Mouse (Mus musculus) layer of hippocampus, adult 18-20 months (tissue): ENCODE data around the gene Fam50a. TPM values are rescaled to one million over a fixed set of nuclear protein-coding genes. Genes with fewer than 3 reads are reported as not detected.
"Not testable (repeated sequence)": the region's sequence is repeated elsewhere in the genome, so short reads cannot be mapped to it uniquely, and the experiment has no call there.

Source experiments
- DNase-seq, 2 experiments: peaks; one replicate each; pipeline ENCODE4 v3.0.0; 2022; ENCODE audit warnings: low spot score in 2 of 2
- microRNA-seq, 2 experiments: library from miRNA; unstranded; fragments of <30 nt; microRNA quantifications; one replicate each; pipeline ENCODE4 v1.2.0; 2021
- total RNA-seq, 2 experiments: library from RNA; stranded (reverse); gene quantifications; 2 replicates each; pipeline ENCODE4 v1.2.3; 2021

The Fam50a gene
- total RNA-seq, 2 experiments from 2014 or later: 24.6 to 30.3 TPM

- DNase-seq: no peak
These were observed 16.4 kb downstream of the Fam50a start for GRCm38 (mm10) chrX:74329215-74329671.

DNA sequence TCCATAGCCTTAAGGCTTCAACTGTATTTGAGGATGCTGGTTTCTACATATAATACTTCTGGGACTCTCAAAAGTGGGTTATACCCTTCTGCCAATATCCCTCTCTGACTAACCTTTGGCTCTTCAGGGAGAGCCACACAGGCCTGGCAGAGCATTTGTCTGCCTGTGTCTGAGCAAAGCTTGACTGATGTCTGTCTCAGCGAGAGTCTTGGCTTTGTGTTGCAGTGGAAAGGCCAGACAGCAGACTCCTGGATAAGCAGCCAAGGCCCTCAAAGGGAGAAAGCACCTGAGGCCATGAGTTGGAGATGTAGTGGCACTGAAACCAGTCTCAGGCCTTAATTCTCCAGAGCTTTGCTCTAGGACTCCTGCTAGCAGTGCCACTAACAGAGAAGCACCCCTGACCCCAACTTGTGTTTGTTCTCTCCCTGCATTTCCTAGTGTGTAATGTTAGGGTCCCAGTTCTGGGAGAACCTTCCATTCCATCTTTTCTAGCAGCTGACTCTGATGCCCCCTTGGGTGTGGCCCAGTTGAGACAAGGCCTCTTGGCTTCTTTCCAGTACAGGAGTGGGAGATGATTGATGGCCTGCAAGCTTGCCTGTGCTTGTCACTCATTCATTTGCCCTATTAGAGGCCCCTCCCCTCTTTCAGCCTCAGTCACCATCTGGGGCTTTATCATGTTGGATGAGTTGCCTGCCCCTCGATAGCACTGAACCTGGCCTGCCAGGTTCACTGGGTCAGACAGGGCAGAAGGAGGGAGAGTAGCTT lies 17.5 kb downstream of the Fam50a start:
- no peak for DNase-seq

- DNase-seq: no peak
These were observed 40.0 kb downstream of the Fam50a start for GRCm38 (mm10) chrX:74352645-74353466.

DNA sequence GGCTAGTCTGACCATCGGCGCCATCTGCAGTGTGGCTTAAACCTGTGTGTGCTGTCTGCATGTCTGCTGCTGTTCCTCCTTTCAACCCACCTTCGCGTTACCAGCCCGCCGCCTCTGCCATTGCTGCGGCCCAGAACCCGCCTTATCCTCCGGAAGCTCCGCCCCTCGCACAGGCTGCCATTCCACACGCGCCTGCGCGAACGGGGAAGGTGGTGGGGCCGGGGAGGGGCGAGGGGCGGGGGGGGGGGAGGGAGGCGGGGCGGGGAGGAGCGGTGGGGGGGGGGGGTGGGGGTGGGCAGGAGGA lies 40.6 kb downstream of the Fam50a start, which contains the start of gene Lage3:
TSS of gene Lage3 (minus strand) at position 152 of the 304 bp plus-strand sequence.
- peak; percentile 67 to 79 for DNase-seq

DNA sequence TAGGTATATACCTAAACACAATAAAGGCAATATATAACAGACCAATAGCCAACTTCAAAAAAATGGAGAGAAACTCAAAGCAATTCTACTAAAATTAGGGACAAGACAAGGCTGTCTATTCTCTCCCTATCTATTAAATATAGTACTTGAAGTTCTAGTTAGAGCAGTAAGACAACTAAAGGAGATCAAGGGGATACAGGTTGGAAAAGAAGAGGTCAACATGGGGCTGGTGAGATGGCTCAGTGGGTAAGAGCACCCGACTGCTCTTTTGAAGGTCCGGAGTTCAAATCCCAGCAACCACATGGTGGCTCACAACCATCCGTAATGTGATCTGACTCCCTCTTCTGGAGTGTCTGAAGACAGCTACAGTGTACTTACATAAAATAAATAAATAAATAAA lies 44.2 kb downstream of the Fam50a start:
- not testable (repeated sequence) for DNase-seq

GRCm38 (mm10) chrX:74359171-74359570 lies 46.3 kb downstream of the Fam50a start:
- DNase-seq: no peak

DNA sequence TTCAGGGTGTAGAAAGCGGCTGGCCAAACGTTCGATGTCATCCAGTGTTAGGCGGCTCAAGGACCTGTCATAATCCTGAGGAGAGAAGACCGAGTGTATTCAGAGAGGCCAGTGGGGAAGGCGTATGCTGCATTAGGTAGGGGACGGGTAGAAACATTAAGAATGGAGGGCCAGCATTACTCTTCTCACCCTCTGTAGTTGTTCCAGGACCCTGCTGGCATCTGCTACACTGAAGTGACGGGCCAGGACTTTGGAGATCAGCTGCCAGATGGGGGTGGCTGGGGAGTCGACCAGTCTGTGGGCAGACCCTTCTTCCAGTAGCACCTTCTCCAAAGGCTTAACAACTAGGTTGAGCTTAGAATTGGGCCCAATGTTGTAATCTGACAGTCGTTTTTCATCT lies 54.7 kb downstream of the Fam50a start:
- no peak for DNase-seq

DNA sequence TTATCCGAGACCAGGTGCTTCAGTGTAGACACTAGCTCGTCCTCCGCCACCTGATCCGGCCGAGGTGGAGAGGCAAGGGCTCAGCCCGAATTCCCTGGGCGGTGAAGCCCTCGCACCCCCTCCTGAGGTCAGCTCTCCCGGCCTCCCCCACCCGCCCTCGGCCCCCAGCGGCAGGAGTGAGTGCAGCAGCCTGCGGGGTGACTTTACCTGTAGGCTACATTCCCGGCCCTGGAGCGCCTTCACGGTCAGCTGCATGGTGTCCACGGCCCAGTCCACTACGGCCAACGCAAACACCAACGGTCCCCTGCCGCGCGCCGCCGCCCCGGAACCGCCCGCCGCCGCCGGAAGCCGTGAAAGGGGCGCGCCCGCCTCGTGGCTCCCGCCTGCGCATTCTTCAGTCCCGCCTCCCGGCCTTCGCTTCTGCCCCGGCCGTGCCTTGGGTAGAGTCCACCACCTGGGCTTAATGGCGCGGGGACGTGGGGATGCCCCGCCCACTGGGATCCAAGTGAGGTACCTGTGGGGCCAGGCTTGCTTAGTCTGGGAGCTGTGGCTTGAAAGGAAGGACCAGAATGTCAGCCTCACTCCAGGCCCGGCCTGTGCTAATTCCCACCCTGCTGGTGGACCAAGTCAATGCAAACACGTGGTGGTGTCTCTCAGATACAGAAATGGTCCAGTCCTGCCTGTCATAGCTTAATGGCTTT lies 55.5 kb downstream of the Fam50a start:
- peak; percentile 28 to 59 for DNase-seq

Small RNAs within 50 kb of the gene (microRNA-seq; reads per million reads assigned to microRNA genes)
- gene Mir7091: 0 reads per million in 2 experiments
- gene Mir7092: 0 to 0.59 reads per million in 2 experiments

Other genes starting within 250 kb of the Fam50a start
- gene Opn1mw, start 185.6 kb upstream of the Fam50a start, total RNA-seq: under 1 TPM; 0.51 to 0.62 TPM
- gene Mecp2, start 177.7 kb upstream of the Fam50a start, total RNA-seq: 10 to 100 TPM; 95.9 to 97.0 TPM
- not detected for gene Tex28, start 145.2 kb upstream of the Fam50a start, total RNA-seq
- gene Tktl1, start 135.8 kb upstream of the Fam50a start, total RNA-seq: not detected
- gene Flna, start 63.2 kb upstream of the Fam50a start, total RNA-seq: 10 to 100 TPM; 44.8 to 52.5 TPM
- 10 to 100 TPM; 37.2 to 43.0 TPM for gene Emd, start 58.3 kb upstream of the Fam50a start, total RNA-seq
- gene Rpl10, start 42.2 kb upstream of the Fam50a start, total RNA-seq: 100 to 1,000 TPM; 185 to 211 TPM
- gene Taz, start 31.1 kb upstream of the Fam50a start, total RNA-seq: 10 to 100 TPM; 57.7 to 60.7 TPM
- gene Dnase1l1, start 30.7 kb upstream of the Fam50a start, total RNA-seq: 1 to 10 TPM; 2.4 to 2.6 TPM
- 100 to 1,000 TPM; 327 to 335 TPM for gene Atp6ap1, start 15.9 kb upstream of the Fam50a start, total RNA-seq
- gene Gdi1, start 8.0 kb upstream of the Fam50a start, total RNA-seq: 100 to 1,000 TPM; 615 to 618 TPM
- gene Plxna3, start 16.0 kb downstream of the Fam50a start, total RNA-seq: 10 to 100 TPM; 22.2 to 23.0 TPM
- 10 to 100 TPM; 19.7 to 24.0 TPM for gene Lage3, start 40.6 kb downstream of the Fam50a start, total RNA-seq
- gene Ubl4a, start 60.2 kb downstream of the Fam50a start, total RNA-seq: 10 to 100 TPM; 61.5 to 61.8 TPM
- 1 to 10 TPM; 2.3 to 2.6 TPM for gene Slc10a3, start 60.3 kb downstream of the Fam50a start, total RNA-seq
- 10 to 100 TPM; 15.4 to 20.8 TPM for gene Fam3a, start 80.2 kb downstream of the Fam50a start, total RNA-seq
- gene Ikbkg, start 80.3 kb downstream of the Fam50a start, total RNA-seq: 10 to 100 TPM; 49.7 to 51.5 TPM
- 10 to 100 TPM; 26.0 to 29.3 TPM for gene G6pdx, start 116.2 kb downstream of the Fam50a start, total RNA-seq
- gene Gm6880, start 168.4 kb downstream of the Fam50a start, total RNA-seq: not detected